Mouse (Mus musculus): ENCODE measurements around the gene Jhy.

Gene Jhy

GRCm38 (mm10) chr9:40927351-40927980 lies 36.5 kb downstream of the Jhy start:
- DNase-seq (ENCODE audit: low read depth): no peak

GRCm38 (mm10) chr9:40917871-40918613 lies 45.9 kb downstream of the Jhy start:
- peak; percentile 3 for DNase-seq (ENCODE audit: low read depth)

- no peak for DNase-seq (ENCODE audit: low read depth)
Observed at GRCm38 (mm10) chr9:40908915-40909314, 55.0 kb downstream of the Jhy start.

GRCm38 (mm10) chr9:40908411-40908810 lies 55.5 kb downstream of the Jhy start:
- no peak for DNase-seq (ENCODE audit: low read depth)

- no peak for DNase-seq (ENCODE audit: low read depth)
Observed at GRCm38 (mm10) chr9:40907413-40907812, 56.5 kb downstream of the Jhy start.

- no peak for DNase-seq (ENCODE audit: low read depth)
Observed at GRCm38 (mm10) chr9:40892456-40892855, 71.5 kb downstream of the Jhy start.

- no peak for DNase-seq (ENCODE audit: low read depth)
Observed at GRCm38 (mm10) chr9:40889389-40889788, 74.5 kb downstream of the Jhy start.

- no peak for DNase-seq (ENCODE audit: low read depth)
Observed at GRCm38 (mm10) chr9:40885669-40886068, 78.2 kb downstream of the Jhy start.

- DNase-seq (ENCODE audit: low read depth): no peak
Observed at GRCm38 (mm10) chr9:40878998-40879397, 84.9 kb downstream of the Jhy start.

GRCm38 (mm10) chr9:40878291-40878945 lies 85.5 kb downstream of the Jhy start:
- DNase-seq (ENCODE audit: low read depth): no peak

GRCm38 (mm10) chr9:40877881-40878235 lies 86.1 kb downstream of the Jhy start:
- DNase-seq (ENCODE audit: low read depth): no peak

- DNase-seq (ENCODE audit: low read depth): no peak
Observed at GRCm38 (mm10) chr9:40877146-40877880, 86.6 kb downstream of the Jhy start.

GRCm38 (mm10) chr9:40876693-40877092 lies 87.2 kb downstream of the Jhy start:
- DNase-seq (ENCODE audit: low read depth): no peak

- DNase-seq (ENCODE audit: low read depth): no peak
Observed at GRCm38 (mm10) chr9:40876164-40876563, 87.8 kb downstream of the Jhy start.

- DNase-seq (ENCODE audit: low read depth): no peak
Observed at GRCm38 (mm10) chr9:40875431-40875830, 88.5 kb downstream of the Jhy start.

- no peak for DNase-seq (ENCODE audit: low read depth)
Observed at GRCm38 (mm10) chr9:40874961-40875360, 89.0 kb downstream of the Jhy start.

GRCm38 (mm10) chr9:40873556-40874470 lies 90.1 kb downstream of the Jhy start, which contains the start of gene Bsx:
Gene Bsx (plus strand): TSS chr9:40874127.
- peak; percentile 6 for DNase-seq (ENCODE audit: low read depth)

GRCm38 (mm10) chr9:40872156-40872478 lies 91.8 kb downstream of the Jhy start:
- DNase-seq (ENCODE audit: low read depth): peak; percentile 11

GRCm38 (mm10) chr9:40871369-40872155 lies 92.4 kb downstream of the Jhy start:
- DNase-seq (ENCODE audit: low read depth): no peak

GRCm38 (mm10) chr9:40870331-40870730 lies 93.6 kb downstream of the Jhy start:
- DNase-seq (ENCODE audit: low read depth): no peak

- DNase-seq (ENCODE audit: low read depth): no peak
Observed at GRCm38 (mm10) chr9:40859196-40859595, 104.7 kb downstream of the Jhy start.
